Mouse (Mus musculus): Measurements from ENCODE around the gene Grcc10.

The Grcc10 gene

GRCm38 (mm10) chr6:124702102-124702783, 38.9 kb downstream of the Grcc10 start:
- DNase-seq (ENCODE audit: low spot score in 2 of 2) = no peak

- no peak for DNase-seq (ENCODE audit: low spot score in 2 of 2)
Measured at GRCm38 (mm10) chr6:124701338-124701737, 39.8 kb downstream of the Grcc10 start.

- DNase-seq (ENCODE audit: low spot score in 2 of 2) = peak in 1 of 2 experiments; percentile 32
Measured at GRCm38 (mm10) chr6:124699962-124700610, 41.1 kb downstream of the Grcc10 start.

DNA sequence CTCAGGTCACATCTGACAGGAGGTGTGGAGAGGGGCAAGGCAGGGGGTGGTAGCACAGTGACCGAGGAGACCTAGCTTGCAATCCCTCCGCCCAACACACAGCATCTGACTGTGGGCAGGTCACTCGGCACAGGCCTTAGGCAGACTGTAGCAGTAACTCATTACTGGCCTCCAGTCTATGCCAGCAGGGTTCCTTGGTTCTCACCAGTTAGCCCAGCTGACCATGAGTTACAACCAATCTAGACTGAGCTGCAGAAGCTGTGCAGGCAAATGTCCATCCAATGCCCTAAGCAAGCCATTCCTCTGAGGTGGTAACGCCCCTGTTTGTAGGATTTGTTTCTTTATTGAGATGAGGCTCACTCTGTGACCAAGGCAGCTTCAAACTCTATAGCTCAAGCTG, 41.8 kb downstream of the Grcc10 start:
- DNase-seq (ENCODE audit: low spot score in 2 of 2) = no peak

DNA sequence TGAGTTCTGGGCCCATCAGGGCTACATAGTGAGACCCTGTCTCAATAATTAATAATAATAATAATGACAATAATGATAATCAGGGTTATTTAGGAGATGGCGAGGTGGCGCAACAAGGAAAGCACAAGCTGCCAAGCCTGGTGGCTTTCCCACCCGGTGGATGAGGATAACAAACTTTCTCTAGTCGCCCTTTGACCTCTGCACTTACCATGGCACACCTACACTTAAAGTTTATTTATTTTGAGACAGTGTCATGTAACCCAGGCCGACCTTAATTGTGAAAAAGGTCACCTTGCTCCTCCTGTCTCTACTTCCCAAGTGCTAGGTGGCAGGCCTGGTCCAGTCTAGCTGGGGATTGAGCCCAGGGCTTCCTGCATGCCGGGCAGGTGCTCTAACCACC, 42.4 kb downstream of the Grcc10 start:
- DNase-seq (ENCODE audit: low spot score in 2 of 2) = no peak

GRCm38 (mm10) chr6:124696441-124697150, 44.6 kb downstream of the Grcc10 start:
- no peak for DNase-seq (ENCODE audit: low spot score in 2 of 2)

DNA sequence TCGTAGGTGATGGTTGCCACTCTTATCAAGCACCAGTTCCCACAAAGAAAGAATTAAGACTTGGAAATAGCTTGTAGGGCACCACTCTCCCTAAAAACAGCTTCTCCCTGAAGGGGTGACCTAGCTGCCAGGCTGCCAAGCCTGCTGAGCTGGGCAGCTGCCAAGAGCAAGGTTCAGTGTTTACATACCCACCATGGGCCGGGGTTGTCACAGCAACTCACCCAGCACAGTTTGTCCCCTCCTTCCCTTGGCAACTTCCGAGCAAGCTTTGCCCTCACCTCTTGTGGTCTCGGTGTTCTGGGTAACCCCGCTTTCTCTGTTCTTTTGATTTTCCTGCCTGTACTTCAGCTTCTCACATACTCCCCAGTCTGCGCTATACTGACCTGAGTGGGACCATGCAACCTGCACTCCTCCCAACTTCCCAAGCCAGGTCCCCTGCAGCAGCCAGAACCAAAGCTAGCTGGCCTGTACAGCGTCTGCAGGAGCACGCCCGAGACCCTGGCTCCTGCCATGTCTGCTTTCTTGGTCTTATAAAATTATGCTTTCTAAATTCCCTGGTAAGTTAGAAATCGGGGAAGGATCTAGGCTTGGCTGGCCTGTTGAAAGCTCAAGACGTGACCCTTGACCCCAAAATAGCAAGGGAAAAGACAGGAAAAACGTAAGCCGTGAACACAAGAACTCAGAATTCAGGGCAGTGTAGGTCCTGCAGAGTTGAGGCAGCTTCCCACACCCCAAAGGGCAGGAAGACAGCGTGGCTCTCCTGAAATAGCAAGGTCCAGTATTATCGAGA, 46.8 kb downstream of the Grcc10 start:
- peak in 1 of 2 experiments; percentile 45 for DNase-seq (ENCODE audit: low spot score in 2 of 2)

GRCm38 (mm10) chr6:124693243-124693981, 47.8 kb downstream of the Grcc10 start:
- DNase-seq (ENCODE audit: low spot score in 2 of 2) = no peak

GRCm38 (mm10) chr6:124690517-124690916, 50.7 kb downstream of the Grcc10 start:
- no peak for DNase-seq (ENCODE audit: low spot score in 2 of 2)

Data from cerebellum, postnatal 4 days (tissue).